Mouse (Mus musculus) gonadal fat pad, adult 2 months (tissue): ENCODE measurements at regions not wholly inside any gene's neighbourhood (a gene's known extent, or its start where the extent isn't known, plus 50 kb on each side); places are given as distances from the start of the nearest gene placed in this dataset.
"Not testable (repeated sequence)": the region's sequence is repeated elsewhere in the genome, so short reads cannot be mapped to it uniquely, and the experiment has no call there.

Experiments used
- DNase-seq: peaks from one replicate; pipeline ENCODE4 v3.0.0-alpha.2; 2012; ENCODE audit warnings: low read depth

DNA sequence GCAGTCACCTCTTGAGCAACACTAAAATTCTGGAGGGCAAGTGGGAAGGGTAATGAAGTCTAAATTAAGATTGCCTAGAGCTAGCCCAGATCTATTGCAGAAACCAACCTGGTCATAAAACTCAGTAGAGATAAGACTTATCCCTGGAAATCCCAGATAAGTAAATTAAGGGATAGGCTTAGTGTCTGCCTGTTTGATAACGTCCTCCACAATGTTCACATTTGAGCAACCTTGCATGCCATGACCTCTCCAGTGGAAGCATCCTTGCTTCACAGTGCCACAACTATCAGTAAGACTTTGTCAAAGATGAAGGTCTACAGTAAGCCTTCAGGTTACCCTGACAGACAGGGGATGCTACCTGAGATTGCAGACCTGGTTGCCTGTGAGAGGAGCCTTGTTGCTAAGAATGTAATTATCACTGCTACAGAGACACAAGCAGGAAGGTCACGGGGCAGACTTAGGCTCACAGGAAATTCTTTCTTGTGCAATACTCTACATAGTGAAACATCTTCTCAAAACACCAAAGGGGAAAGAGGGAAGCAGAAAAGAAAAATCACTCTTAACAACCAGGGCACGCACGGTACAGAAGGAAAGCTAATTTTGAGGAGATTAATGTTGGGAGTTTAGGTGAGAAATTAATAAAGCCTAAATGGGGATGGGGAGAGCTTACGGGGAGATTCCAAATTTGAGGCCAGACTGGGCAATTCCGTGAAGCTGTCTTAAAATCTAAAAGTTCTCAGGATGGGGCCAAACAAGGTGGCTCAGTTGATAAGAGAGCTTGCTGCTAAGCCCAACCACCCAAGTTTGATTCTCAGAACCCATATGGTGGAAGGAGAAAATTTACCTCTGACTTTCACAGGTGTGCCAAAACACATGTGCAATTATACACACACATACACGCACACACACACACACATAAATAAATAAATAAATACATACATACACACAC, 56.9 kb upstream of the Prdm9 start:
- no peak for DNase-seq

DNA sequence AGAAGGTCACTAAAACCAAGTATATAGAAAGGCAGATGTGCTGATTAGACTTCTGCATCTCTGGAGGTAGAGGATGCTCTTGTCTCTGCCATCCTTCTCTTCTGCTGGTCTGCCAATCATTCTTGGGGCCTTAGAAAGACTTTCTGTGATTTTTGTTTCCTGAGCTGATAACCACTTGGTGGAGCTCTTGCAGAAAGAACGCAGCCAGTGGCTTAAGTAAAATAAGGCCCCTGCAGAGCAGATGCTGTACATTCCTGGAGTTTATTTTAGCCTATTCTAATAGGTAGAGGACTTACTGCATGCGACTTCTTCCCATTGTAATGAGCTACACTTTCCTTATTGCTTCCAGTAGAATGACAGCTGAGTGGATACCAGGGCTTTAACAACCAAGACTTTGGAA, 58.8 kb upstream of the Prdm9 start:
- DNase-seq, result no peak

DNA sequence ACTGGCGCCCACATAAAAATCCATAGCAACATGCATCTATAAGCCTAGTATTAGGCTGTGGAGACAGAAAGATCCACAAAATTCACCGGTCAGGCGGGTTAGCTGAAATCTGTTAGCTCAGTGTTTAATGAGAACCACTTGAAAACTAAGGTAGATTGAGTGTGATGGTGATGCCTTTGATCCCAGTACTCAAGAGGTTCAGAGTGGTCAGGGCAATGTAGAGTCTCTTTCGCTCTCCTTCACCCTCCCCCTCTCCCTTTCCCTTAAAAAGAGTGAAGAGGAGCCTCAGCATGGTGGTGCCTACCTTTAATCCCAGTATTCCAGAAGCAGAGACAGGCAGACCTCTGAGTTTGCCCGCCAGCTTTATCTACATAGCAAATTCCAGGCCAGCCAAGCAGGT, 66.6 kb upstream of the Prdm9 start:
- no peak for DNase-seq

DNA sequence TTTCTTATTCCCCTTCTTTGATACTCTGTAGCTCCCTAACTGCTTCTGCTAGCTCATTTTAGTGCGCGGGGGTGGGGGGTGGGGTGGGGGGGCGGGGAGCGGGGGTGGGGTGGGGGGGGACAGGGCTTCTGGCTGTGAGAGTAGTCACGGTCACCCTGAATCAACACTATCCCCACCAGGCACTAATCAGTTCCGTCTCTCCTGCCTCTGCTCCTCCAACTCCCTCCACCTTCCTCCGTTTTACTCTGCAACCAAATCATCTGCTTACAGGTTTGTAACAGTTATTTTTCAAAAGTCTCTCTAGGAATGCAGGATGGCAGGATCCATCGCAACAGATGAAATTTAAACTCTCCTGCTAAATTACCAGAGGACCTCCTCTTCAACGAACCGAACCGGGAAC, 67.5 kb upstream of the Prdm9 start:
- no peak for DNase-seq

- no peak for DNase-seq
Measured at GRCm38 (mm10) chr17:15632090-15632489, 67.9 kb upstream of the Prdm9 start.

DNA sequence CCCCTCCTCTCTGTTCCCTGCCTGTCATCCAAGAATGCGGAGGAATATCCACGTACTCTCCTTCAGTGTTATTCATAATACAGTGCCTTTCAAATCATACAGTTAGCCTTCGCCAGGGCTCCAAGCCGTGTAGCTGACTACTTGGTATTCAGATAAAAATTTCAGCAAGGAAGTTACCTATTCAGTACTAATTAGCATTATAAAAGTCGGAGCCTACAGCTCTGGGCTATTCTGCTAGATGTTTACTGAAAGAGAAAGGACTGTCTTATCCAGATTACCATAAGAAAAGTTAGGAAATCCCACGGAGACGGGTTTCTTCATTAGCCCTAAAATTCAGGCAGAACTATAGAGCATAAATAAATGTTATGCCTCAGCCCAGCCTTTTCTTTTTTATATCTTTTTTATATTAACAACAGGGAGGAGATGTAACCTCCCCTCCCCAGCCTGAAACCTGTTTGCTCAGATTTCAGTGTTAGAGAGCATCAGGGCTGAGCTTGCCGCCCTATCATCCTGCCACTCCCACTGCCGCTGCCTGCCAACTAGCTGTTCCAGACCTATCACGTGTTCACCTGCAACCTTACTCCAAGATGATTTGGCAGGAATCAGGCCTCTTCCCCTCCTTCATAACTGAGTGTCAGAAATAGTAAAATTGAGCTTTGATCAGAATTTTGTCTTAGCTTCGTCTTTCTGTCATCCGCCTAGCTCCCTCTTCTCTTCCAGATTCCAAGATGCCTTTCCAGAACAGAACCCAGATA, 65.5 kb upstream of the Chd1 start:
- DNase-seq, result not testable (repeated sequence)

GRCm38 (mm10) chr17:15640776-15641175, 64.0 kb upstream of the Chd1 start:
- no peak for DNase-seq

DNA sequence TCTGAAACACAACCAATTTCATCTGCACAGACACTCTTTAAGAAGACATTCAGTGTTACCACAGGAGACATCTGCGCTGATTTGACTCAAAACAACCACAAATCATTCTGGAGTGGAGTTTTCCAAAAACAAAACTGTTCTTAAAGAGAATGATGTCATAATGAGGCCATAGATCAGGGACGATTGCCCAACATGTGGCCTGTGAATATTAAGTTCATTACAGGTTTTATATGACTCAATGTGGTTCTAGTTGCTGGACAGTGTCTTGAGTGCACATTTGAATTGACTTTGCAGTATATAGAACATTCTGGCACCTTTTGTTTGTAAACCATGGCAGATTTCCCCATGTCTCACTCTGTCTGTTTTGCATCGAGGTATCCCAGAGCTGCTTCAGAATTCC, 63.0 kb upstream of the Chd1 start:
- DNase-seq, result peak; percentile 49

DNA sequence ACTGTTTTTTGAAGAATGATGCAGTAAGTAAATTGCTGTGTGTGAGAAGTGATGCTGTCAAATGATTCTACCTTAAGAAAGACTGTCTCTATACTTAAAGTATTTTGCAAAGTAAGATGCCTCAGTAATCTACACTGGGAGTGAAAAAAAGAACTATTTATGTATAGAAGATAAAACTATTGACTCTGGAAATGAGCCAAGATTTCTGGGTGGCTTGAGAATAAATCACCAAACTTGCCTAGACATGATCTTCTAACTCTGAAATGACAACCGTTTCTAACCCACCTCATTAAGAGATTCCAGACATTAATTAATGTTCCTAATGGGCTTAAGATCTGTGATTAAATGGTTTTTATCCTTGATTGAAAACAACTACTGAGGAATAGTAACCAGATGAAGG, 58.0 kb upstream of the Chd1 start:
- DNase-seq, result no peak

DNA sequence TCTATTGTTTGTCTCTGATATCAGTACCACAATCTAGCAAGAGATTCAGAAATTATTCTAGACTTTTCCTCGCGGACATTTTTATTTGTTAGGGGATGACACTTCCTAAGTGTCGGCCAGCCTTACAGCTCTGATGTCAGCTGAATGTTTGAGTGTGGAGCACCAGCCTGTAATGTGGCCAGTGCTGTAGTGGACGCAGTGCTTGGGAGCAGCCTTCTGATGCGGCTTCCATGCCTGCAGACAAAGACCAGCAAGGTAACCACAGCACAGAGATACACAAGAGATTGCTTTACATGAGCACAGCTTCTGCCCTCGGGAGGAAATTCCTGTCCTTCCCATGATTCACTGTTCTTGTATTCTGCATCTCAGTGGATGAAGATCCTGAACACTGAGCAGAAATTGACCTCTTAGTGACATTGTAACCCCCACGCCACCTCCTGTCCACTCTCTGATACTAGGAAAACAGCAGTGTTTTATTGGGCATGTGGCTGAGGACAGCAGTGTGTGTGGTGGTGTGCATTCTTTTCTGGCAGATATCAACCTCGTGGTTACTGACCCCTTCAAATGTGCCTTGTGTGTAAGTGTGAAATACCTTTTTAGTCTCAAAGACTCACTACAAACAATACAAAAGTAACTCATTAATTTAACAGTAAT, 54.6 kb upstream of the Chd1 start:
- DNase-seq, result no peak

GRCm38 (mm10) chr17:15651869-15652268, 52.9 kb upstream of the Chd1 start:
- no peak for DNase-seq
